In genomic region chr11:5061413-5062139, GRCm38 (mm10) we compare ENCODE assay signal across 8 mouse cellular contexts. TPM values are rescaled to one million over a fixed set of nuclear protein-coding genes. Genes with fewer than 3 reads are reported as not detected.
DNase-seq lines count a peak whose midpoint lies in the region; ATAC-seq and TF ChIP-seq lines count a peak whose summit lies in the region.

No protein-coding gene starts in this region.

- H3K4me3 ChIP-seq in C2C12 (ENCODE audit: insufficient read depth, poor library complexity, severe bottlenecking): peak overlapping the region; percentile 18
- peak overlapping the region; percentile 30 for H3K4me3 ChIP-seq in forebrain, embryonic 11.5 days (ENCODE audit: low read depth, low read length)
- H3K4me3 ChIP-seq in heart, embryonic 15.5 days: peak overlapping the region; percentile 45
- H3K4me3 ChIP-seq in liver, embryonic 11.5 days (ENCODE audit: low read depth, low read length): peak overlapping the region; percentile 42
- H3K4me3 ChIP-seq in myocyte: peak overlapping the region; percentile 3
- peak overlapping the region; percentile 34 for H3K4me3 ChIP-seq in stomach, embryonic 15.5 days (replicated peaks)

- H3K9me3 ChIP-seq in forebrain, embryonic 11.5 days (ENCODE audit: control insufficient read depth, low read length): no peaks in the 10 kb centered on the region
- H3K9me3 ChIP-seq in heart, embryonic 15.5 days (replicated peaks): no peaks in the 10 kb centered on the region
- H3K9me3 ChIP-seq in liver, embryonic 11.5 days (ENCODE audit: control insufficient read depth, low read length): no peaks in the 10 kb centered on the region
- H3K9me3 ChIP-seq in stomach, embryonic 15.5 days: no peaks in the 10 kb centered on the region

- H3ac ChIP-seq in C2C12 (ENCODE audit: control insufficient read depth, insufficient read length, low read depth) (peak overlapping the region; percentile 47), myocyte (ENCODE audit: control insufficient read depth, insufficient read length) (no peak overlapping the region)

- H3K9ac ChIP-seq in forebrain, embryonic 11.5 days (ENCODE audit: low read length): peak overlapping the region; percentile 47
- peak overlapping the region; percentile 32 for H3K9ac ChIP-seq in heart, embryonic 15.5 days
- peak overlapping the region; percentile 26 for H3K9ac ChIP-seq in liver, embryonic 11.5 days (ENCODE audit: low read depth, low read length)
- 0 out of 2 replicates have a peak overlapping the region, but pooled peaks have one; percentile 11 for H3K9ac ChIP-seq in stomach, embryonic 15.5 days

- H3K36me3 ChIP-seq in C2C12 (ENCODE audit: control insufficient read depth, insufficient read depth) (peaks cover 16% of the 10 kb centered on the region), myocyte (ENCODE audit: control insufficient read depth, insufficient read depth) (no peaks in the 10 kb centered on the region)
- no peaks in the 10 kb centered on the region for H3K36me3 ChIP-seq in forebrain, embryonic 11.5 days (ENCODE audit: control insufficient read depth, insufficient read depth, low read length)
- no peaks in the 10 kb centered on the region for H3K36me3 ChIP-seq in heart, embryonic 15.5 days
- no peaks in the 10 kb centered on the region for H3K36me3 ChIP-seq in liver, embryonic 11.5 days (ENCODE audit: control insufficient read depth, insufficient read depth, low read length)
- H3K36me3 ChIP-seq in stomach, embryonic 15.5 days: no peaks in the 10 kb centered on the region

- H3K79me3 ChIP-seq in C2C12 (ENCODE audit: low read depth): peaks cover 16% of the 10 kb centered on the region

- H3K27me3 ChIP-seq in C2C12 (ENCODE audit: control insufficient read depth, insufficient read depth, insufficient read length) (no peaks in the 10 kb centered on the region), myocyte (ENCODE audit: control insufficient read depth, insufficient read depth, insufficient read length) (no peaks in the 10 kb centered on the region)
- peaks cover 78% of the 10 kb centered on the region for H3K27me3 ChIP-seq in forebrain, embryonic 11.5 days (ENCODE audit: control insufficient read depth, insufficient read depth, low read length)
- peaks cover 67% of the 10 kb centered on the region for H3K27me3 ChIP-seq in heart, embryonic 15.5 days
- peaks cover 75% of the 10 kb centered on the region for H3K27me3 ChIP-seq in liver, embryonic 11.5 days (replicated peaks; ENCODE audit: control insufficient read depth, insufficient read depth, low read length)
- H3K27me3 ChIP-seq in stomach, embryonic 15.5 days (replicated peaks): peaks cover 55% of the 10 kb centered on the region

- peaks cover 42% of the 10 kb centered on the region for H3K4me1 ChIP-seq in forebrain, embryonic 11.5 days (replicated peaks; ENCODE audit: control insufficient read depth, insufficient read depth, low read length)
- peaks cover 66% of the 10 kb centered on the region for H3K4me1 ChIP-seq in heart, embryonic 15.5 days (replicated peaks)
- H3K4me1 ChIP-seq in liver, embryonic 11.5 days (replicated peaks; ENCODE audit: control insufficient read depth, insufficient read depth, low read length): peaks cover 36% of the 10 kb centered on the region
- H3K4me1 ChIP-seq in stomach, embryonic 15.5 days: peaks cover 64% of the 10 kb centered on the region

- H3K79me2 ChIP-seq in C2C12 (ENCODE audit: control insufficient read depth, insufficient read depth): peaks cover 31% of the 10 kb centered on the region
- H3K79me2 ChIP-seq in myocyte (ENCODE audit: control insufficient read depth, insufficient read depth): peaks cover 11% of the 10 kb centered on the region

- no peak for TF ChIP-seq POLR2A in brain, embryonic 14.5 days (IDR thresholded peaks at IDR 0.05; ENCODE audit: borderline replicate concordance, extremely low read depth, insufficient read depth, insufficient read length, poor library complexity, severe bottlenecking)
- TF ChIP-seq POLR2A in myocyte (IDR thresholded peaks at IDR 0.05; ENCODE audit: insufficient read length, low read depth): peak; percentile 29

- TF ChIP-seq CTCF in C2C12 (IDR thresholded peaks at IDR 0.05; ENCODE audit: control insufficient read depth, insufficient read depth, insufficient read length): no peak
- TF ChIP-seq CTCF in brain, embryonic 14.5 days (IDR thresholded peaks at IDR 0.05; ENCODE audit: borderline replicate concordance, extremely low read depth, insufficient read depth, insufficient read length): no peak

- 0 out of 2 replicates have a peak, but pooled peaks have one; percentile 13 for ATAC-seq in forebrain, embryonic 11.5 days (replicated peaks; ENCODE audit: low FRiP score)
- ATAC-seq in heart, embryonic 15.5 days (replicated peaks; ENCODE audit: insufficient number of reproducible peaks, insufficient read depth, low FRiP score, low read depth): peak; percentile 40
- peak; percentile 10 for ATAC-seq in liver, embryonic 11.5 days (replicated peaks; ENCODE audit: low FRiP score)
- ATAC-seq in stomach, embryonic 15.5 days (ENCODE audit: insufficient read depth, low FRiP score, low read depth): peak; percentile 65

- under 1% methylated on average over 62 of the region's 62 CpGs for WGBS in forebrain, embryonic 11.5 days
- 3% methylated on average over 62 of the region's 62 CpGs for WGBS in heart, embryonic 15.5 days
- 7% methylated on average over 62 of the region's 62 CpGs for WGBS in liver, embryonic 11.5 days
- WGBS in stomach, embryonic 15.5 days: 4% methylated on average over 61 of the region's 62 CpGs

- DNase-seq in brain, embryonic 14.5 days (ENCODE audit: low read depth): peak; percentile 79
- peak; percentile 91 for DNase-seq in forebrain, embryonic 11.5 days (ENCODE audit: low spot score)
- DNase-seq in kidney, postnatal 14 days: peak; percentile 93
- DNase-seq in liver, embryonic 11.5 days (ENCODE audit: low spot score): peak; percentile 83

- H3K27ac ChIP-seq in forebrain, embryonic 11.5 days (ENCODE audit: low read depth, low read length): no peak overlapping the region
- no peak overlapping the region; the same call in 1 of the 2 replicates for H3K27ac ChIP-seq in heart, embryonic 15.5 days
- no peak overlapping the region for H3K27ac ChIP-seq in liver, embryonic 11.5 days (ENCODE audit: low read depth, low read length)
- no peak overlapping the region for H3K27ac ChIP-seq in stomach, embryonic 15.5 days

- peak overlapping the region; percentile 74 for H3K4me2 ChIP-seq in forebrain, embryonic 11.5 days (ENCODE audit: low read depth, low read length, severe bottlenecking)
- H3K4me2 ChIP-seq in heart, embryonic 15.5 days: peak overlapping the region; percentile 83
- peak overlapping the region; percentile 71 for H3K4me2 ChIP-seq in liver, embryonic 11.5 days
- peak overlapping the region; percentile 69 for H3K4me2 ChIP-seq in myocyte (ENCODE audit: low read depth)
- H3K4me2 ChIP-seq in stomach, embryonic 15.5 days: peak overlapping the region; percentile 83

TF ChIP-seq in C2C12, 6 proteins besides CTCF, POLR2A, EP300 and RAD21 (continues in another document):
- TF ChIP-seq MAX (IDR thresholded peaks at IDR 0.05) (peak; percentile 85), MYOD1 (IDR thresholded peaks at IDR 0.05; ENCODE audit: control insufficient read depth, insufficient read length, low read depth) (no peak), MYOG (IDR thresholded peaks at IDR 0.05; ENCODE audit: control insufficient read depth, extremely low read depth, insufficient read length) (no peak)

TF ChIP-seq in myocyte, 11 proteins besides CTCF, POLR2A, EP300 and RAD21 (continues in another document):
- TF ChIP-seq E2F4 (IDR thresholded peaks at IDR 0.05; ENCODE audit: insufficient read depth) (peak; percentile 73), POLR2AphosphoS2 (IDR thresholded peaks at IDR 0.05; ENCODE audit: insufficient read length, low read depth) (peak; percentile 69), SRF (IDR thresholded peaks at IDR 0.05; ENCODE audit: control insufficient read depth, insufficient read length, low read depth) (peak; percentile 33), CEBPB (IDR thresholded peaks at IDR 0.05; ENCODE audit: insufficient read depth, poor library complexity, severe bottlenecking) (no peak)

RNA-seq across cellular contexts. Expression of gene Gas2l1, which starts 3.6 kb away (rescaled TPM):
- polyA plus RNA-seq in C2C12 (2012; fragmentation: generic; extraction: Trizol) (104 TPM), myocyte (2012; fragmentation: generic; extraction: Trizol) (69.3 TPM)
- polyA plus RNA-seq in brain, embryonic 14.5 days (2012; rRNA removed): 32.6 and 38.1 TPM in 2 replicates
- polyA plus RNA-seq in forebrain, embryonic 11.5 days (2014; fragmentation: Nextera tagmentation; extraction: Ambion mirVana): 36.3 and 39.7 TPM in 2 replicates
- polyA plus RNA-seq in heart, embryonic 15.5 days (2015; fragmentation: Nextera tagmentation; extraction: Ambion mirVana): 19.4 and 28.2 TPM in 2 replicates
- polyA plus RNA-seq in liver, embryonic 11.5 days (2014; fragmentation: Nextera tagmentation; extraction: Ambion mirVana): 41.9 and 46.5 TPM in 2 replicates
- polyA plus RNA-seq in stomach, embryonic 15.5 days (2015; fragmentation: Nextera tagmentation; extraction: Ambion mirVana): 26.3 and 28.9 TPM in 2 replicates

RNA-seq across cellular contexts. Expression of gene Rasl10a, which starts 3.6 kb away (rescaled TPM):
- polyA plus RNA-seq in C2C12 (2012; fragmentation: generic; extraction: Trizol): 1.0 TPM
- 0.41 and 0.48 TPM in 2 replicates for polyA plus RNA-seq in brain, embryonic 14.5 days (2012; rRNA removed)
- 0.23 and 0.99 TPM in 2 replicates for polyA plus RNA-seq in forebrain, embryonic 11.5 days (2014; fragmentation: Nextera tagmentation; extraction: Ambion mirVana)
- polyA plus RNA-seq in heart, embryonic 15.5 days (2015; fragmentation: Nextera tagmentation; extraction: Ambion mirVana): 0.96 and 1.1 TPM in 2 replicates
- 0.75 and 1.3 TPM in 2 replicates for polyA plus RNA-seq in liver, embryonic 11.5 days (2014; fragmentation: Nextera tagmentation; extraction: Ambion mirVana)
- 1.4 TPM for polyA plus RNA-seq in myocyte (2012; fragmentation: generic; extraction: Trizol)
- polyA plus RNA-seq in stomach, embryonic 15.5 days (2015; fragmentation: Nextera tagmentation; extraction: Ambion mirVana): 0.71 and 1.3 TPM in 2 replicates

RNA-seq across cellular contexts. Expression of gene Rhbdd3, which starts 37.1 kb away (rescaled TPM):
- polyA plus RNA-seq in C2C12 (2012; fragmentation: generic; extraction: Trizol) (12.0 TPM), myocyte (2012; fragmentation: generic; extraction: Trizol) (23.6 TPM)
- polyA plus RNA-seq in brain, embryonic 14.5 days (2012; rRNA removed): 41.9 and 51.4 TPM in 2 replicates
- polyA plus RNA-seq in forebrain, embryonic 11.5 days (2014; fragmentation: Nextera tagmentation; extraction: Ambion mirVana): 26.5 and 34.4 TPM in 2 replicates
- 26.2 and 30.9 TPM in 2 replicates for polyA plus RNA-seq in heart, embryonic 15.5 days (2015; fragmentation: Nextera tagmentation; extraction: Ambion mirVana)
- 27.0 and 29.1 TPM in 2 replicates for polyA plus RNA-seq in liver, embryonic 11.5 days (2014; fragmentation: Nextera tagmentation; extraction: Ambion mirVana)
- polyA plus RNA-seq in stomach, embryonic 15.5 days (2015; fragmentation: Nextera tagmentation; extraction: Ambion mirVana): 27.0 and 28.4 TPM in 2 replicates

RNA-seq across cellular contexts. Expression of gene Ewsr1, which starts 37.5 kb away (rescaled TPM):
- polyA plus RNA-seq in C2C12 (2012; fragmentation: generic; extraction: Trizol): 178 TPM
- 402 and 518 TPM in 2 replicates for polyA plus RNA-seq in brain, embryonic 14.5 days (2012; rRNA removed)
- 509 and 539 TPM in 2 replicates for polyA plus RNA-seq in forebrain, embryonic 11.5 days (2014; fragmentation: Nextera tagmentation; extraction: Ambion mirVana)
- polyA plus RNA-seq in heart, embryonic 15.5 days (2015; fragmentation: Nextera tagmentation; extraction: Ambion mirVana): 359 and 482 TPM in 2 replicates
- 363 and 367 TPM in 2 replicates for polyA plus RNA-seq in liver, embryonic 11.5 days (2014; fragmentation: Nextera tagmentation; extraction: Ambion mirVana)
- polyA plus RNA-seq in myocyte (2012; fragmentation: generic; extraction: Trizol): 157 TPM
- polyA plus RNA-seq in stomach, embryonic 15.5 days (2015; fragmentation: Nextera tagmentation; extraction: Ambion mirVana): 605 and 630 TPM in 2 replicates

Comparison
In these comparisons a context has a peak if more than half of its experiments do, and no peak if none do; other contexts are left out.
1. ATAC-seq: peak in every context shown above with its lines; median percentile 65 in stomach, embryonic 15.5 days; 40 in heart, embryonic 15.5 days; 13 in forebrain, embryonic 11.5 days; 10 in liver, embryonic 11.5 days.